Mouse (Mus musculus): ENCODE measurements at regions not wholly inside any gene's neighbourhood (a gene's known extent, or its start where the extent isn't known, plus 50 kb on each side); places are given as distances from the start of the nearest gene placed in this dataset.

GRCm38 (mm10) chr15:52406156-52406885, 1478.4 kb upstream of the Gm7489 start:
- TF ChIP-seq EP300 (IDR thresholded peaks at IDR 0.05; ENCODE audit: low read depth) (no peak), CTCF (IDR thresholded peaks at IDR 0.05; ENCODE audit: low read depth) (no peak)
- WGBS: 52% methylated on average over 3 of the region's 3 CpGs
- no peaks in the 10 kb centered on the region for H3K36me3 ChIP-seq (replicated peaks; ENCODE audit: control insufficient read depth, insufficient read depth, low read length)
- no peak overlapping the region for H3K27ac ChIP-seq (ENCODE audit: low read depth)
- H3K4me1 ChIP-seq (ENCODE audit: control insufficient read depth, insufficient read depth): no peaks in the 10 kb centered on the region
- no peak overlapping the region for H3K4me3 ChIP-seq (ENCODE audit: low read depth, low read length)
- H3K9ac ChIP-seq (replicated peaks; ENCODE audit: low read depth, low read length): no peak overlapping the region
- ATAC-seq (ENCODE audit: insufficient read depth, low read depth): no peak
- H3K9me3 ChIP-seq (replicated peaks; ENCODE audit: control insufficient read depth, low read length): no peaks in the 10 kb centered on the region
- H3K4me2 ChIP-seq (ENCODE audit: low read depth, low read length): no peak overlapping the region
- H3K27me3 ChIP-seq (ENCODE audit: control insufficient read depth, insufficient read depth, low read length): no peaks in the 10 kb centered on the region
- no peak for DNase-seq (ENCODE audit: low spot score)

DNA sequence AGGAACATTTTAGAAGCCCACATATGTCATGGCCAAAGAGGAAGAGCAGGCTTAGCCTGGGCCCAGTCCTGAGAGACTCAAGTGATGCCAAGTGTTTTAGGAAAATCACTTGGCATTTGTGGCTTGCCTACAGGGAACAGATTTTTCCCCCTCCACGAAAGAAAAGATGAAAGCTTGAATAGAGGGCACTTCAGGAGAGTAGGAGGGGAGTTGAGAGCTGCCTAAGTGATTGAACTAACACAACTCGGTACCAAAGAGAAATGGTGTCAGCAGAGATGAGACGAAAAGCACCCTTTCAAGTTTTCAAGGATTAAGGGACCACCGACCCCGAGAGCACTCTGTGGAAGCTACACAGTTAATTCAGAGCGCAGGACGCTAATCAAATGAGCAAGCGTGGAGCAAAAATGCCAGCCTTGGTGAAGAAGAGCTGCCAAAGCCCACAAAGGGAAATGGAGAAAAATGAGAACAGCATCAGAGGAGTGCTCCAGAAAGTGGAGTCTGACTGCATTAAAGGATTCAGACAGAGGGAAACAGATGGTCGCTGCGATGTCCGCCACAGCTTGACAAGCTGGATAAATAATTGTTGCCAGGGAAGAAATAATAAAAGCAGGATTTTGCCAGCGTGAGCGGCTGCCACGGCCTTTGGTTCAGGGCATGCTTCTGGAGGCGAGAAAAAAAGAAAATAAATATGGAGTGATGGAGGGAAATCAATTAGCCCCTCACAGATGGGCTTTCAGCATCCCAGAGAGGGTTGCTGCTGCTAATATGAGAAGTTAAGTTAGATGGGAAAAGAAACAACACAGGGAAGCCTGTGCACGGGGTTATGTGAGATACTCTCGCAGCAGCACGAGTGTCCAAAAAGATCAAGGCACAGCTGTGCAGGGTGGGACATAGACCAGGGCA, 1471.6 kb upstream of the Gm7489 start:
- no peak overlapping the region for H3K4me2 ChIP-seq (ENCODE audit: low read depth, low read length)

DNA sequence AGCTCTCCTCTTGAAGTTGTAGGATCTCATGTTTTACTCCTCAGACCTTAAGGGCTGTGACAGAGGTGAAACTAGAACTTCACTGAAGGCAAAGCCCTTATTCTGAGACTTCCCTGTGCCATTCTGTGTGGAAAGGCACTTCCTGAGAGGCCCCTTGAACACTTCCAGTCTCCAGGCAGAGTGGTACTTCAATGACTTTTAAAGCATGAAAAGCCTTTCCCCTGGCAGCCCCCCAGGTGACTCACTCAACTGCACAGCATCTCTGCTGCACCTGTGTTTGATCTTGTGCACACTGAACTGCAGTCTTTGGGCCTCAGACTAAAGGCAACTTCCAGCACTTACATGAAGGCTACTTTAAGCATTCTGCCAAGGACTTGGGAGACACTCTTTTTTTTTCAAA, 1458.7 kb upstream of the Gm7489 start:
- H3K36me3 ChIP-seq (replicated peaks; ENCODE audit: control insufficient read depth, insufficient read depth, low read length): no peaks in the 10 kb centered on the region
- no peak overlapping the region for H3K4me3 ChIP-seq (ENCODE audit: low read depth, low read length)
- DNase-seq (ENCODE audit: low spot score): no peak
- ATAC-seq (ENCODE audit: insufficient read depth, low read depth): no peak
- H3K27ac ChIP-seq (ENCODE audit: low read depth): no peak overlapping the region
- no peaks in the 10 kb centered on the region for H3K9me3 ChIP-seq (replicated peaks; ENCODE audit: control insufficient read depth, low read length)
- TF ChIP-seq EP300 (IDR thresholded peaks at IDR 0.05; ENCODE audit: low read depth) (no peak), CTCF (IDR thresholded peaks at IDR 0.05; ENCODE audit: low read depth) (no peak)
- no peaks in the 10 kb centered on the region for H3K4me1 ChIP-seq (ENCODE audit: control insufficient read depth, insufficient read depth)
- no peak overlapping the region for H3K9ac ChIP-seq (replicated peaks; ENCODE audit: low read depth, low read length)
- no peaks in the 10 kb centered on the region for H3K27me3 ChIP-seq (ENCODE audit: control insufficient read depth, insufficient read depth, low read length)
- no peak overlapping the region for H3K4me2 ChIP-seq (ENCODE audit: low read depth, low read length)

More for the DNA sequence above, 1471.6 kb upstream of the Gm7489 start:
- H3K9me3 ChIP-seq (replicated peaks; ENCODE audit: control insufficient read depth, low read length): no peaks in the 10 kb centered on the region
- no peaks in the 10 kb centered on the region for H3K27me3 ChIP-seq (ENCODE audit: control insufficient read depth, insufficient read depth, low read length)
- 62% methylated on average over 18 of the region's 18 CpGs for WGBS
- no peaks in the 10 kb centered on the region for H3K4me1 ChIP-seq (ENCODE audit: control insufficient read depth, insufficient read depth)
- H3K27ac ChIP-seq (ENCODE audit: low read depth): no peak overlapping the region
- no peak overlapping the region for H3K9ac ChIP-seq (replicated peaks; ENCODE audit: low read depth, low read length)
- H3K4me3 ChIP-seq (ENCODE audit: low read depth, low read length): no peak overlapping the region
- DNase-seq (ENCODE audit: low spot score): no peak
- H3K36me3 ChIP-seq (replicated peaks; ENCODE audit: control insufficient read depth, insufficient read depth, low read length): no peaks in the 10 kb centered on the region
- TF ChIP-seq EP300 (IDR thresholded peaks at IDR 0.05; ENCODE audit: low read depth) (no peak), CTCF (IDR thresholded peaks at IDR 0.05; ENCODE audit: low read depth) (no peak)
- no peak for ATAC-seq (ENCODE audit: insufficient read depth, low read depth)

GRCm38 (mm10) chr15:52430491-52431158, 1454.1 kb upstream of the Gm7489 start:
- DNase-seq (ENCODE audit: low spot score) (no peak), ATAC-seq (ENCODE audit: insufficient read depth, low read depth) (no peak)
- 74% methylated on average over 6 of the region's 6 CpGs for WGBS
- TF ChIP-seq CTCF (IDR thresholded peaks at IDR 0.05; ENCODE audit: low read depth): no peak
- TF ChIP-seq EP300 (IDR thresholded peaks at IDR 0.05; ENCODE audit: low read depth): no peak
- H3K4me3 ChIP-seq (ENCODE audit: low read depth, low read length): no peak overlapping the region
- no peaks in the 10 kb centered on the region for H3K36me3 ChIP-seq (replicated peaks; ENCODE audit: control insufficient read depth, insufficient read depth, low read length)
- no peaks in the 10 kb centered on the region for H3K27me3 ChIP-seq (ENCODE audit: control insufficient read depth, insufficient read depth, low read length)
- H3K27ac ChIP-seq (ENCODE audit: low read depth): no peak overlapping the region
- H3K4me2 ChIP-seq (ENCODE audit: low read depth, low read length): no peak overlapping the region
- no peak overlapping the region for H3K9ac ChIP-seq (replicated peaks; ENCODE audit: low read depth, low read length)
- no peaks in the 10 kb centered on the region for H3K4me1 ChIP-seq (ENCODE audit: control insufficient read depth, insufficient read depth)
- no peaks in the 10 kb centered on the region for H3K9me3 ChIP-seq (replicated peaks; ENCODE audit: control insufficient read depth, low read length)

GRCm38 (mm10) chr15:52433639-52434038, 1451.1 kb upstream of the Gm7489 start:
- H3K4me3 ChIP-seq (ENCODE audit: low read depth, low read length): no peak overlapping the region
- no peaks in the 10 kb centered on the region for H3K9me3 ChIP-seq (replicated peaks; ENCODE audit: control insufficient read depth, low read length)
- H3K4me2 ChIP-seq (ENCODE audit: low read depth, low read length): no peak overlapping the region
- no peaks in the 10 kb centered on the region for H3K4me1 ChIP-seq (ENCODE audit: control insufficient read depth, insufficient read depth)
- TF ChIP-seq CTCF (IDR thresholded peaks at IDR 0.05; ENCODE audit: low read depth) (no peak), EP300 (IDR thresholded peaks at IDR 0.05; ENCODE audit: low read depth) (no peak)
- WGBS: 75% methylated on average over 2 of the region's 2 CpGs
- ATAC-seq (ENCODE audit: insufficient read depth, low read depth) (no peak), DNase-seq (ENCODE audit: low spot score) (no peak)
- H3K9ac ChIP-seq (replicated peaks; ENCODE audit: low read depth, low read length): no peak overlapping the region
- H3K27ac ChIP-seq (ENCODE audit: low read depth): no peak overlapping the region
- H3K27me3 ChIP-seq (ENCODE audit: control insufficient read depth, insufficient read depth, low read length): no peaks in the 10 kb centered on the region
- H3K36me3 ChIP-seq (replicated peaks; ENCODE audit: control insufficient read depth, insufficient read depth, low read length): no peaks in the 10 kb centered on the region
